Mouse (Mus musculus): ENCODE measurements around the gene Tnfsf13.
"Not testable (repeated sequence)": the region's sequence is repeated elsewhere in the genome, so short reads cannot be mapped to it uniquely, and the experiment has no call there.

The Tnfsf13 gene

DNA sequence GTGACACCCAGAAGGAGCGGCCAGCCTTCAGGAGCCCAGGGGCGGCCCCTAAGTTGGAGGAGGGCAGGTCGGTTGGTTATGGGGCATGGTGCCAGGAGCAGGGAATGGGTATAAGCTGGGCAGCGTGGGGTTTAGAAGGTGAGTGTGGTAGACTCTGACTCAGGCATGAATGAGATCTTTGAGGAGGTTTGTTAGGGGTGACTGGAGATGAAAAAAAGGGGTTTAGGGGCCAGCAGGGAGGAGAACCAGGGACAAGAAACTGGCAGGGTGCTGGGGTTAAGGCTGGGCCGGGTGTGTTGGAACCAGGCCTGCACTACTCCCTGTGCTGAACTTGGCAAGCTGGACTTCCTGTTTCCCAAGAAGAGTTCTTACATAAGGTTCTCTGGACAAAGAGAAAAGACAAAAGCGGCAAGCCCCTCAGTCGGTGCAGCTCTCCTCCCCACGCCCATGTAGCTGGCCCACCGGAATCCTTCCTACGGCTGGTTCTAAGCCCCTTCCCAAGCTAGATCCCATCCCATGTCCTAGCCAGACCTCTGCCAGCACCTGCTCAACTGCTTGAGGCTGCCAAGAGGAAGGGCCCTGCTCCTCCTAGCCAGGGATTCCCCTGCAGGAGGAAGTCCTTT lies at the start of gene Tnfsf13:
Gene Tnfsf13, minus strand, starts transcription at position 259 of the 623 bp plus-strand sequence.
- no peak for DNase-seq (ENCODE audit: extremely low read depth, low read depth, low spot score)

DNA sequence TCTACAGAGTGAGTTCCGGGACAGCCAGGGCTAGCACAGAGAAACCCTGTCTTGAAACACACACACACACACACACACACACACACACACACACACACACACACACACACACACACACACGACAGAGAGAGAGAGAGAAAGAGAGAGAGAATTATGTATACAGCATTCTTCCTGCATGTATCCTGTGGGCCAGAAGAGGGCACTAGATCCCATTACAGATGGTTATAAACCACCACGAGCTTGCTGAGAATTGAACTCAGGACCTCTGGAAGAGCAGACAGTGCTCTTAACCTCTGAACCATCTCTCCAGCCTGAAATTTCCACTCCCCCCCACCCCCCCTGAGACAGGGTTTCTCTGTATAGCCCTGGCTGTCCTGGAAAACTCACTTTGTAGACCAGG lies 45.8 kb upstream of the Tnfsf13 start:
- not testable (repeated sequence) for DNase-seq (ENCODE audit: extremely low read depth, low read depth, low spot score)

DNA sequence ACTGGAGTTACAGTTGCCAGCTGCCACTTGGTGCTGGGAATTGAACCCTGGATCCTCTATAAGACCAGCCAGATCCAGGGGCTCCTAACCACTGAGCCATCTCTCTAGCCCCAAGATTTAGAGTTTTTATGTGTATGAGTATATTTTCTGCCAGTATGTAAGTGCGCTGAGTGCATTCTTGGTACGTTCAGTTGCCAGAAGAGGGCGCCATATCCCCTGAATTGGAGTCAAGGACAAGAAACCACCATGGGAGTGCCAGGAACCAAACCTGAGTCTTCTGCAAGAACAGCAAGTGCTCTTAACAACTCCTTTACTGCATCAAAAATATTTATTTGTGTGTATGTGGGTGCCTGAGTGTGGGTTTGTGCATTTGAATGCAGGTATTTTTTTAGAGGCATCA lies 43.5 kb upstream of the Tnfsf13 start:
- DNase-seq (ENCODE audit: extremely low read depth, low read depth, low spot score), result no peak

DNA sequence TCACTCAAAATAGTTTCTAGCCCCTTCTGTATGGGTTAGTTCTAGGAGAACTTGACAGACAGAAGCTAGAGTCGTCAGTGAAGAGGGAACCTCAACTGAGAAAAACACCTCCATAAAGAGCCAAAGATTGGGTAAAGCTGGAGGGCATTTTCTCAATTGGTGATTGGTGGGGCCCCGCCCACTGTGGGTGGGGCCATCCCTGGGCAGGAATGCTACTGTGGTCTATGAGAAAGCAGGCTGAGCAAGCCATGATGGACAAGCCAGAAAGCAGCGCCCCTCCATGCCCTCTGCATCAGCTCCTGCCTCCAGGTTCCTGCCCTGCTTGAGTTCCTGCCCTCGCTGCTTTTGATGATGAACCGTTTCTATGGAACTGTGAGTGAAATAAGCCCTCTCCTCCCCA lies 40.4 kb upstream of the Tnfsf13 start:
- DNase-seq (ENCODE audit: extremely low read depth, low read depth, low spot score), result no peak

DNA sequence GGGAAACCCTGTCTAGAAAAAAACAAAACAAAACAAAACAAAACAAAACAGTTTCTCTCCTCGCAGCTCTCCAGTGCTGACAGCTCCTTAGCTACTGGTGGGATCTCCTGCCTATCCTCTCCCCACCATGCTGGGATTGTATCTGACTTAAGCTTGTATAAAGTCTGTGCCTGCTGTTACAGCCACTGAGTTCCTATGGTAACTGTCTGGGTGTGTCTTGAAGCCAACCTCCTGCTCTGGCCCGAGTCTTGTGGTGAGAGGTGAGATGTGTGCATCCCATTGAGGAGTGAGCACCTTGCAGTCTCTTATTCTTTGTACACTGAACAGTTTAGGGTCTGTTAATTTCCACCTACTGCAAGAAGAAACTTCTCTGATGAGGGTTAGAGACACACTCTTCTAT lies 37.5 kb upstream of the Tnfsf13 start:
- no peak for DNase-seq (ENCODE audit: extremely low read depth, low read depth, low spot score)

DNA sequence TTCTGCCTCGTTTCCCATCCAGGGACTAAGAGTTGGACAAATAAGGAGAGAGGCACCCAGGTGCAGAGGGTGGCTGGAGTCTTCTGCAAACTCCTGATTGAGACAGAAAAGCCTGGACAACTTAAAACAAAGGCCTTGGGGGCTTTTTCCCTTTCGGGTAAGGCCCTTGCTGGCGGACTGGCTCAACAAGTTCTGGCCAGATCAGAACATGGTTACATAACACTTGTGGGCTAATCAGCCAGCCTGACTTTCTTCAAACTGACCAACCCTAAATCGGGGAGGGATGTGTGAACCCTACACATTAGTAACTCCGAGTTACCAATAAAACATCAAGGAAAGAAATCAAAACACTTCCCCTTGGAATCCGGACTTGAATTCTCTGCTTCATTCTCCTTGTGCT lies 35.3 kb upstream of the Tnfsf13 start:
- peak; percentile 73 for DNase-seq (ENCODE audit: extremely low read depth, low read depth, low spot score)

DNA sequence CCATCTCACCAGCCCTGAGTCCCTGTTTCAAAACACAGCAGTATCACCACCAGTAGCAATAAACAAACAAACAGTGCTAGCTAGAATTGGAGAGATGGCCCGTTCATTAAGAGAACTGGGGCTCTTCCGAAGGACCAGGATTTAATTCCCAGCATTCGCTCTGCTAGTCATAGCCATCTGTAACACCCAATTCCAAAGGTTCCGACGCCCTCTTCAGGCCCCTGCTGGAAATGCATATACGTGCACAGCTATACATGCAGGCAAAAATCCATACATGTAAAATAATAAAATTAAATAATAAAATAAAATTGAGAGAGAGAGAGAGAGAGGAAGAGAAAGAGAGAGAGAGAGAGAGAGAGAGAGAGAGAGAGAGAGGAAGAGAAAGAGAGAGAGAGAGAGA lies 33.8 kb upstream of the Tnfsf13 start:
- no peak for DNase-seq (ENCODE audit: extremely low read depth, low read depth, low spot score)

DNA sequence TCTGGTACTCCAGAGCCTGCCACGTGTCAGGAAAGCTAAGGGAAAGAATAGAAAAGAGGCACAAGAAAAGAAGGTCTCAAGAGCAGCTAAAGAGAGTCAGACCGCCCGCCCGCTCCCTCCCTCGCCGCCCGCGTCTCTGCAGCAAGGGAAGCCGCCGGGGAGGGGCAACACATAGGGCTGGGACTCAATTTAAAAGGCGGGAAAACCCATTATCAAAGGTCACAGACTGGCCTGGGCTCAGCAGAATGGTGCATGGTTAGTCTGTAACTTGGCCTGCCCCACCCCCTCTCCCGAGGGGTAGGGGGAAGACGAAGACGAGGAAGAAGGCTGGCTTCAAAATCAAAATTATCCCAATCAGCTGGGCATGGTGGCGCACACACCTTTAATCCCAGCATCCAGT lies 33.1 kb upstream of the Tnfsf13 start:
- no peak for DNase-seq (ENCODE audit: extremely low read depth, low read depth, low spot score)

DNA sequence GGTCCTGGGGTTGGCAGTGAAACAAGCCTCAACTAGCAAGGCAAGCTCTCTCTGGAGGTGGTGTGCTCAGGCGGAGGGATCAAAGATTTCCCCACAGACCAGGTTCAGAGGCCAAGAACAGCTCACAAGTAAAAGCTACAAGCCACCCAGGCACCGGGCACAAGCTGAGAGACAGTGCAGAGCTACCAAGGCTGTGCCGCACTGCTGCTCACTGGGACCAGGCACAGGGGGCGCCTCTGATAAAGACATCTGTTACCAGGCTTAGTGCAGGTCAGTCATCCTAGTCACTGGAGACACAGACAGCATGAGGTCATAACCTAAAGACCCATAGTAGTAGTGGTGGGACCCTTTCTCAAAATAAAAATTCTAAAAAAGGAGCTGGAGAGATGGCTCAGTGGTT lies 31.4 kb upstream of the Tnfsf13 start:
- DNase-seq (ENCODE audit: extremely low read depth, low read depth, low spot score), result no peak

DNA sequence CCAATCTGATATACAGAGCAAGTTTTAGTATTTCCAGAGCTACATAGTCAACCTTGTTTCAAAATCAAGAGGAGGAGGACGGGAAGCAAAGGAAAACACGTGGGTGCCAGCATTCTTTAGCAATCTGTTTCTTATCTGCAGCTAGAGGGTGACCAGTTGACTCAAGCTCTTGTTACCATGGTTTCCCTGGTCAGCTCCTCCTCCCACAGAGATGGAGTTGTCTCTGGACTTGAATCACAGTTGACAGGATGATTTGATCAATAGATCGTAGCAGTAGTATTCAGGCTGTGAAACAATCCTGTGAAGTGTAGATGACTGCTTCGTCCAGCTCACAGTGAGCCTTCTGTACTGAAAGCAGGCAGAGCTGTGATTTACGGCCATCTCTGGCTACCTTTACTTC lies 30.3 kb upstream of the Tnfsf13 start:
- peak; percentile 77 for DNase-seq (ENCODE audit: extremely low read depth, low read depth, low spot score)

DNA sequence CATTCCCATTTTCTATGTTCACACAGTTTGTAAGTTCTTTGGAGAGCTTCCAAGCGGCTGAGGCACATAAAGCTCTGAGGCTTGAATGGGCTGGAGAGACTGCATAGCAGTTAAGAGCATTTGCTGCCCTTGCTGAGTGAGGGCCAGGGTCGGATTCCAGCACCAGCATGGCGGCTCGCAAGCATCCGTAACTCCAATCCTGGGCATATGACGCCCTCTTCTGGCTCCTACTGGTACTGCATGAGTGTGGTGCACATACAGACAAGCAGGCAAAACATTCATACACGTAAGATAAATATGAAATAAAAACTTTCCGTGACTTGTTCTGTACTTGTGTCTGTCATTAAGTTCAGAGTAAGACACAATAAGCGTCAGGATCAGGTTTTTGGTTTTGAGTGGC lies 29.9 kb upstream of the Tnfsf13 start:
- no peak for DNase-seq (ENCODE audit: extremely low read depth, low read depth, low spot score)

DNA sequence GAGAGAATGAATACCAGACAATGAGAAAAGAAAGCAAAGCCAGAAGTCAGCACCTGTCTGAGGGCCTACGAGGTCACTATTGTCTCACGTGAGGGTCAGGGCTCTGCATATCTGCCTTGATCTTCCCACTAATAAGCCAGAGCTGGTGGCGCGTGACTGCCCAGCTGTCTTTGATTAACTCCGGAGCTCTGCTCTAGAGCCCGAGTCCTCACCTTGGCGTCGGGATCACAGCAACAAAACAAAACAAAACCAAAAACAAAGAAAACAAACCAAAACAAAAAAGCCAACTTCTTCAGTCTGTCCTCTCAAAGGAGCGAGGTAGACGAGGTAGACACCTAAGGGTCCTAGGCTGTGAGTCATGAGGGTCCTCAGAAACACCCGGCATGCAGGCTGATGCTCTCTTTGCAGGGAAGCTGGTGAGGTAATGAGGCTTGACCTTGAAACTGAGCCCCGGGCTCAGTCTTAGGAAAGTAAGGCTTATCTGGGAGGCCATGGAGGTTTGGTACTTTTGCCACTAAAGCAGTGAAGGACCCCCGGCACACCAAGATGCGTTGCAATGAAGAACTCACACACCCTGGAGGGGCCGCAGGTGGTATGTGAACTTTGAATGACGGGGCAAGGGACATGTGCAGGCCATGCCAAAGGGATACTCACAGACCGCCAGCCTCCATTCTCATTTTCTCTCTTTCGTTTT lies 29.2 kb upstream of the Tnfsf13 start:
- DNase-seq (ENCODE audit: extremely low read depth, low read depth, low spot score), result no peak

DNA sequence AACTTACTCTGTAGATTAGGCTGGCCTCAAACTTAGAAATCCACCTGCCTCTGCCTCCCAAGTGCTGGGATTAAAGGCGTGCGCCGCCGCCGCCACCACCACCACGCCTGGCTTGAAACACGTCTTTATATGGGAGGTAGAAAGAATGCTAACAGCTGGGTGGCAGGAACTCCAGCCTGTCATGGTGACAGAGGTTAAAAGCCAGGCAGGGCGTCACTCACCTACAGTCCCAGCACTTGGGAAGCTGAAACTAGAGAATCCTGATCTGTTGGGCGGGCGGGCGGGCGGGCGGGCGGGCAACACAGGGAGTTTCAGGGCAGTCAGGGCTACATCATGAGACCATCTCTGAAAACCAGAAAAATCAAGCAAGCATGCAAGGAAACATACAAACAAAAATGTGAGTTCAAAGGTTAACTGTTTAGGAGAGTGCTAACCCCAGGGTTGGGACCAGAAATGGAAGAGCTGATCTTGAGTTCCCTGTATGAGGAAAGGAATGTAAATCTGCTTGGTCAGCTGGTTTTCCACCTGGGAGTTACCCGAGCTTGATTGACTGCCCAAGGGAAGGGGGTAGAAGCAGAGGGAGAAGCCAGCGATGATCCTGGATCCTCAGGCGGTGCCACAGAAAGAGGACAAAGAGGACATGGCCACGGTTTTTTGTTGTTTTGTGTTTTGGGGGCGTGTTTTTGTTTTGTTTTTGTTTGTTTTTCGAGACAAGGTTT lies 27.5 kb upstream of the Tnfsf13 start:
- no peak for DNase-seq (ENCODE audit: extremely low read depth, low read depth, low spot score)

DNA sequence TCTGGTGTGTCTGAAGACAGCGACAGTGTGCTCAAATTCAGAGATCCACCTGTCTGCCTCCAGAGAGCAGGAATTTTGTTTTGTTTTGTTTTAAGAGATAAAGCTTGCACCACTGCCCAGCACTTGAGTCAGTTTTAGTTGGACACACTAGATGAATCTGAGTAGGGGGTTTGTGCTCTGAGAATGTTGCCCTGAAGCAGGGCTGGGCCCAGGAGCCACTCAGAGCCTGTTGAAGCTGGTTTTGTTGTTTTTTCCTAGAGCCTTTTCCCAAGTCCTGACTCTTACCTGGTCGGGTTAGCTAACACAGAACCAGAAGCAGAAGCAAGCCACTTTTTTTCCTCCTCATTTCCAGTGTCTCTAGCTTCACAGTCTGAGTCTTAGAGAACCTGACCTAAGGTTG lies 25.5 kb upstream of the Tnfsf13 start:
- DNase-seq (ENCODE audit: extremely low read depth, low read depth, low spot score), result no peak

DNA sequence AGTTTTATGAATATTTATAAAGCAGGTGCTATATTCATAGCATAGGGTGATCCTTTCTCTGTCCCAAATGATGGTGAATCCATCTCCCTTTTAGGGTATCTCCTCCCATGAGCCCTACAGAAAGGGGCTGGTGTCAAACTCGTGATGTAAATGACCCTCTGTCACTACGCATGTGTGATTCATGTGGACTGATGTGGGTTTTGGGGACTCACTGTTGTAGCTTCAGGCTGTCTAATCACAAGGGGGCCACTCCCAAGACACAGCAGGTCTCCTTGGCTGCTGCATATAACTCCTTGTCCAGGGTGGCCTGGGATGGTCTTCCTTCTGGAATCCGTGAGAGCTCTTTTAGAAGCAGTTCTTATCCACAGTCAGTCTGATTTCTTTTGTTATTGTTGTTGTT lies 24.9 kb upstream of the Tnfsf13 start:
- no peak for DNase-seq (ENCODE audit: extremely low read depth, low read depth, low spot score)

DNA sequence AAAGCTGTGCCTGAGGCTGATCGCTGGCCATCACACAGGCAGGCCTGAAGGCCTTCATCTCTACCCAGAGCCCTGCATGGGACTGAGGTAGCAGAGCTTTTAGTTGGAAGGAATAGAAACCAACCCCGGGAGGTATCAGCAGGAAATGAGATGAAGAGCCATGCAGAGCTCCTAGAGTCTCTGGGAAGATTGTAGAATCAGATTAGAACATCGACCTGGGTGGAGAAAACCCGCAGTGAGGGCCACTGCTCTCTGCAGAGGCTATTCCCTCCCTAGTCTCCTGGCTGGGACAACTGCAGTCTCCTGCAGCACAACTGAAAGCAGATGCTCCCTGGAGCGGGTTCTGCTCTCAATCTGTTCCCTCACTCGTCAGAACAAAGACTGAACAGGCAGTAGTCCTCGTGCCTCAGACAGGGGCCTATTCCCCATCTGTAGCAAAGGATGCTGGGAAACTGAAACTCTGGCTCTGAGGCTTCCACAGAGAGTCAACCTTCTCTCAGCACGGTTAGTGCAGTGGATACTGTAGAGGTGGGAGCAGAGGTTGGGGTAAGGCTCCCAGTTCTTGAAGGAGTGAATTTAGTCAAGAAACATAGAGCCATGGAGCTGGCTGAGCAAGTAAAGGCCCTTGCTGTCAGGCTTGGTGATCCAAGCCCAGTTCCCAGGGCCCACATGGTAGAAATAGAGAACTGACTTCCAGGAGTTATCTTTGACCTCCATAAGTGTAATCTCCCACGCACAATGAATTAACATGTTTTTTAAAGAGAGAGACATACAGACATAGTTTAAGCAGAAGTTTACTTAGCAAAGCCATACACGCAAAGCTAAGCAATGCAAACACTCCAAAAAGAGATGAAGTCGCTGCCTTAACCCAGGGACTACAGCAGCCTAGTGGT lies 24.2 kb upstream of the Tnfsf13 start:
- no peak for DNase-seq (ENCODE audit: extremely low read depth, low read depth, low spot score)

DNA sequence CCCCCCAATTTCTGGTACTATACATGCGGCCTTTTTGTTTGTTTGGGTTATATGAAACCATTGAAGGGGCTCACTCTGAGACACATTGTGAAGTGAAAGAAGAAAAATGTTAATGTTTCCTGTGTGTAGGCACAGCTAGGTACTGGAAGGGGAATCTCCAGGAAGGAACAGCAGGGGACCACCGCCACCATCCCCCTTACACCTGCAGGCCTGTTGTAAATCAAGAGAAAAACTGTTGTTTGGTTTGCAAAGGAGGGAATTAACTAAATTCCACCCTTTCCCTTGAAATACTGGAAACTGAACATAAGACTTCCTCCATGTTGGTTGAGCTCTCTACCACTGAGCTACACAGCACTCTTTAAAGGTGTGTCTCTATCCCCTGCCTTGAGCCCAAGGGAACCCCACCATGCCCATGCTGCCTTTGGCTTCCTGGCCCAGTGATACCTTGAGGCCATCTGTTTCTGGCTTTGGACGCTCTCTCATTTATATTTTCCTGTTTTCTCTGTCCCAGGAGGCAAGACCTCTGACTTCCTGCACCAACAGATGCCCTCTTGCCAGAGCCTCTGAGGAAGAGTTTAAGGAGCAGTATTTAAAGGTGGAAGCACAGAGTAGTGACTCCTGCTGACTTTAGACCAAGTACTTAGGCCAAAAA lies 23.2 kb upstream of the Tnfsf13 start:
- no peak for DNase-seq (ENCODE audit: extremely low read depth, low read depth, low spot score)

DNA sequence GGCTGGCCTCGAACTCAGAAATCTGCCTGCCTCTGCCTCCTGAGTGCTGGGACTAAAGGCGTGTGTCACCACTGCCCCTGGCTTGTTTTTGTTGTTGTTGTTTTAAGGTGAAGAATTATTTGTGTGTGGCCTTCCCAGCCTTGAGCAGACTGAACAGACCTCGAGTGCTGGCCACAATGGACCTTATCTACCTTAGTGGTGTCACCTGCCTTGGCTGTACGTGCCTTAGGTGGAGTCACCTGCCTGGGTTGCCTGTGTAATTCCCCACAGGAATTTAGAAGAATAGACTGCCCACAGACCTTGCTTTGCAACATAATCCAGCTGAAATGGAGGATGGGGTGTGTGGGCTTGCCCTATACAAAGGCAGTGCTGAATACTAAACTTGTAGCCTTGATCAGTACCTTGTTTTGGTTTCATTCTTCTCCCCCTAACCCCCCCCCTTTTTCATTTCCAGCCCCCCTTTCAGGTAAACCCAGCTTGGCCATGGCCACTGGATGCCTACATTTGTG lies 22.3 kb upstream of the Tnfsf13 start:
- no peak for DNase-seq (ENCODE audit: extremely low read depth, low read depth, low spot score)

DNA sequence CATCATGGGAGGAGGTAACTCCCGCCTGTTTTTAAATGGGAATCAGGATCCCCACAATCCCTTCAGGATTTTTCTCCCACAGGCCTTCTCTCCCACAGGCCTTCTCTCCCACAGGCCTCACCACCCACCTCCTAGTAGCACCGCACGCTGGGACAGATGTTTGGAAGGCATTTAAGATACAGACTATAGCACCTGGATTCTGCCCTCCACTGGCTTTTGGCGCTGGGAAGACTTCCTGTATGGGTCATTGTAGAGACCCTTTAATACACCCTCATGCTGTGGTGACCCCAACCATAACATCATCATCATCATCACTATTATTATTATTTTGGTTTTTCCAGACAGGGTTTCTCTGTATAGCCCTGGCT lies 21.9 kb upstream of the Tnfsf13 start:
- no peak for DNase-seq (ENCODE audit: extremely low read depth, low read depth, low spot score)

DNA sequence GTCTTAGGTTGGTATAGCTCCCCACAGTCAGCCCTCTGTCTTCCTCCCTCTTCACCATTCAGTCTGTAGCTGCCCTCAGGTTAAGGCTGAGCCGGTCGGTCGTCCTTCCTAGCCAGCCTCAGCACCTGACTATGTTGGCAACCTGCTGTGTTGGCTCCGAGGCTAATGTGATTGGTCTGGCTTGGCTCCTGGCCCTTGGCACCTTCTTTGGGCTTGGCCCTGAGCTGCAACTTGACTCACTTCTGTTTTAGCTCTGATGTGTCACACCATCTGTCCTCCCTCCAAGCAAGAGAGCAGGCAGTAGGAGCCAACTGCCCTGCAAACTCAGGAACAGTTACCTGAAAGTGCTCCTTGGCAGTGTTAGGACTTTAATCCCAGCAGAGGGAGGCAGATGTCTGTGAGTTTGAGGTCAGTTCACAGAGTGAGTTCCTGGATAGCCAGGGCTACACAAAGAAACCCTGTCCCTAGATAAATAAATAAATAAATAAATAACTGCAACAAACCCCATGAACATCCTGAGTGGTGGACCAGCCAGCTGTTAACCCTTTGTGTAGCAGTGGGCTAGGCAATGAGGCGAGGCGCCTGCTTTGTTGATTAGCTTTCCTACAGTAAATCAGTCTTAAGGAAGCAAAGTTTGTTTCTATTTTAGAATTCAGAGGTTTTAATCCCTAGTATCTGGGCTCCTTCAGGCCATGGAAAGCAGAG lies 21.3 kb upstream of the Tnfsf13 start:
- peak; percentile 96 for DNase-seq (ENCODE audit: extremely low read depth, low read depth, low spot score)
